Mouse (Mus musculus): ENCODE measurements around the gene Chsy1.
A peak's percentile ranks its signal among the peaks of the same experiment; 100 is the strongest.

The Chsy1 gene

DNA sequence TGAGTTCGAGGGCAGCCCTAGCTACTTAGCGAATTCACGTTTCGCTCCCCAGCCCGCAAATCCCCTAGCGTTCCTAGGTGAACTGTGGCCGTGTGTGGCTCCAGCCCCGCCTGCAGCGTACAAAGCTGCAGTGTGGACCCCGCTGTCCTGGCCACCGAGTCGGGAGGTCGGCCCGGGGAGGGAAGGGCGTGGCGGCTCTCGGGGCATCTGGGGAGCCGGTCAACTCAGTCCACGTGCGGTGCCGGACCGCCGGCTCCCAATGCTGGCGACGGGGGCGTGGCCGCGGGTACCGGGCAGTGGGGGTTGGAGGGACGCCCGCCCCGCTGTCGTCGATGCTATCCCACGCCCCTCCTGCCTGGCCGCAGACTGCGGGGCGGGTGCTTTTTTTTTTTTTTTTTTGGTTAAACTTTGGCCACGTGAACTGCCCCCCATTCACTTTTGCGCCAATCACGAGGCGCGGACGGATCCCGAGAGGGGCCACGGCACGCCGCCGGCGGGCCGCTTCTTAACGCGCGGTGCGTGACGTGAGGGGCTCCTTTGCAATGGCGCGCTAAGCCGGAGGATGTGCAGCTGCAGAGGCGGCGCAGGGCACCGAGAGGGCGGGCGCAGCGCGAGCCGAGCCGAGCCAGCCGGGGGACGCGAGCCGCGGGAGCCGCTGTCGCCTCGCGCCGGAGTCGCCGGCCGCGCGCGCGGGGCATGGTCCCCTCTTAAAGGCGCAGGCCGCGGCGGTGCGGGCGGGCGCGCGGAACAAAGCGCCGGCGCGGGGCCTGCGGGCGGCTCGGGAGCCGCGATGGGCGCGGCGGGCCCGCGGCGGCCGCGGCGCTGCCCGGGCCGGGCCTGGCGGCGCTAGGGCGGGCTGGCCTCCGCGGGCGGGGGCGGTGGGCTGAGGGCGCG is at the start of gene Chsy1:
TSS of gene Chsy1 (plus strand) at position 555 of the 894 bp plus-strand sequence.
- DNase-seq = peak; percentile 89

- peak; percentile 92 for DNase-seq
Observed at GRCm38 (mm10) chr7:66060066-66060956, 49.0 kb upstream of the Chsy1 start.

DNA sequence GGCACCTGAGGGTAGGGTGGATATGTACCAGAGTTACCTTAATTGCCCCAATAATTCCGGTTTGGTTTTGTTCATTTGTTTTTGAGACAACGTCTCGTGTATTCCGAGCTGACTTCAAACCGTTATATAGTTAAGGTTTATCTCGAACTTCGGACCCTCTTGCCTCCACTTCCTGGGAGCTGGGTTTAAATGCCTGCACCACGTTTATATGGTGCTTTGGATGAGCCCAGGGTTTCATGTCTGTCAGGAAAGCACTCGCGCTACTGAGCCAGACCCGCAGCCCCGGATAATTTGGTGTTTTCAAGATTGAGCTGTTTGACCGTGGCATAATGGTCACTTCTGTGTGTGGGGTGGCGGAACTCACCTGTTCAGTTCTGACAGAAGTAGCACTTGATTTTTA is 48.3 kb upstream of the Chsy1 start:
- DNase-seq = no peak

- DNase-seq = no peak
Observed at GRCm38 (mm10) chr7:66076411-66076810, 32.9 kb upstream of the Chsy1 start.

GRCm38 (mm10) chr7:66079364-66080230 is 29.7 kb upstream of the Chsy1 start, which contains the start of gene Selenos:
Gene Selenos, plus strand, starts transcription at chr7:66079649.
- peak; percentile 95 for DNase-seq

- DNase-seq = no peak
Observed at GRCm38 (mm10) chr7:66080231-66080613, 29.1 kb upstream of the Chsy1 start.

DNA sequence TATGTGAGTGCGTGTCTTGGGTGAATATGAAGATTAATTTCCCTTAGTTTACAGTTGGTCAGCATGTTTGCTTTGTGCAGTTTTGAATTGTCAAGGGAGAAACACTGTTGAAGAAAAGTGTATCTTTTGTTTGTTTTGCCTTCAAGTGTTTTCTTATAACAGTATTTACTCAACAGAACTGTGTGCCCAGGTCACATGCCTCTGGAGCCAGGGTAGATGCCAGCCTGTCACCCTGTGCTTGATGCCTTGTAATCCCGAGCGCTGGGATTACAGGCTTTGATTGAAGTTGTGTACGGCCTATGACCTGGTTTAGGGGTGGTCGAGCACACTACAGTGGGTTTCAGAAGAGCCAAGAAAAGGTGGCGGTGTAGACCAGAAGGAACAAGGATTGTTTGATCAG is 25.6 kb upstream of the Chsy1 start:
- no peak for DNase-seq

GRCm38 (mm10) chr7:66084546-66084945 is 24.8 kb upstream of the Chsy1 start:
- no peak for DNase-seq

DNA sequence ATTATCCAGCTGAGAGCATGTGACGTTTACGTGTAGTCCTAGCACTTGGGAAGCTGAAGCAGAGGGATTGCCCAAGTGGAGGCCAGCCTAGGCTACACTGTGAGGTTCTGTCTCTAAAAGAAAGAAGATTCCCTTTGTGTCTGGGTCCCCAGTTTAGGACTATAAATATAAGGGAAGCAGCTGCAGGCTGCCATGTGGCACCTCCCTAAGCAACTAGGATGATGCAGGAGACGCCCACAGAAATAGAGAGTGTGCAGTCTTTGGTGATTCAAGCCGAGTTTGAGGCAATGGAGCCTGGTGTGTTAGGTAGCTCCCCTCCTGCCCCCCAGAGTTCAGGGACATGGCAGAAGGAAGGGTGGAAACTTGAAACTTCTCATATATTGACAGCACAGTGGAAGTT is 21.7 kb upstream of the Chsy1 start:
- no peak for DNase-seq

DNA sequence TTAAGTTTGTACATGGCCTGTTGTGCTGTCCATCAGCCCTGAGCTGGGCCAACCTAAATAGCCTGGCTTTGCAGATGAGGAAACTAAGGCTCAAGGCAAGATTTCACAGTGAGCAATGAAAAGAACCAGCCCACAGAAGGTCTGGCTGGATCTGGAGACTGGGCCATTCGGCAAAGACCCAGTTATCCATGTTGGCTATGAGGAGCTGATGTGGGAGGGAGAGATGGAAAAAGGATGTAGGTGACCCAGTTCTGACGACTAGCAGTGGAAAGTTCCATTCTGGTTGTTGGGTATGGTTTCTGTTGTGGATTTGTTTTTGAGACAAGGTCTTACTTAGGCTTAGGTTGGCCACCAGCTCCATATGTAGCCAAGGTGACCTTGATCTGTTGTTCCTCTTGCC is 21.2 kb upstream of the Chsy1 start:
- DNase-seq = no peak

DNA sequence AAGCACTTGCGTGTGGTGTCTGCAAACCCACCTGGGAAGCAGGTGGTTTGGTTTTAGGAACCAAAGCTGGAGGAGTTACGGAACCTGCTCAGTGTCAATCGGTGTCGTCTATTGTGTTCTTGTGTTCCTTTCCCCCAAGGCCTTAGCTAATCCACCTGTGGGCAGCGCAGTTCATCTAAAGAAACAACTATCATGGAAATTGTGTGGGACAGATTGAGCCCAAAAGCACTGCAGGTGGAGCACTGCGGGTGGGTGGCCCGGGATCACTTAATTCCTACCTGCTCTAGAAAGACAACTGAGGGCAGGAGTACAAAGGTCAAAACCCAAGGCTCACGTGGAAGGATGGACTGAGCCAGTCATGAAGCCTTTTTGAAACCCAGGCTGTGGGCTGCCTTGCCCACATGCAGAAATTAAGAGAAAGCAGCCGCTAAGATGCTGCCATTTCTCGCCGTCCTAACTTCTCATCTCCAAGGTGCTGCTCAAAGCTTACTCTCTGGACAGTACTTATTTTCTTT is 18.6 kb upstream of the Chsy1 start:
- DNase-seq = peak; percentile 18

DNA sequence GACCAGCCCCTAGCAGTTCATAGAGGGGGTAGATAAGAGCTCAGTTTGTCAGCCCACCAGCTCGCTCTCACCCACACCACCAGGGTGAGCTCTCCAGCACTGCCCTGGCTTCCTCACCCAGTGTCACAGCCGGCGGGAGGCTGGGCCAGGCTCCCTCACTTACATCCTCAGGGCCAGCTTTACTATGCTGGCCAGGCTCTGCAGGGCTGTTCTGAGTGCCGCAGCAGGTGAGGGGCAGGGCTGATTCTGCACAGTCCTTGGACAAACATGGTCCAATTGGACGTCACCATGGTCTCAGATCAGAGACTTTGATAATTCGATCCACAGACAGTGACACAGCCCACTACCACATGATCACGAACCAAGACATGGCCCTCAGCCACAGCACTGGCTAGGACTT is 17.8 kb upstream of the Chsy1 start:
- no peak for DNase-seq

GRCm38 (mm10) chr7:66092656-66093055 is 16.7 kb upstream of the Chsy1 start:
- no peak for DNase-seq

DNA sequence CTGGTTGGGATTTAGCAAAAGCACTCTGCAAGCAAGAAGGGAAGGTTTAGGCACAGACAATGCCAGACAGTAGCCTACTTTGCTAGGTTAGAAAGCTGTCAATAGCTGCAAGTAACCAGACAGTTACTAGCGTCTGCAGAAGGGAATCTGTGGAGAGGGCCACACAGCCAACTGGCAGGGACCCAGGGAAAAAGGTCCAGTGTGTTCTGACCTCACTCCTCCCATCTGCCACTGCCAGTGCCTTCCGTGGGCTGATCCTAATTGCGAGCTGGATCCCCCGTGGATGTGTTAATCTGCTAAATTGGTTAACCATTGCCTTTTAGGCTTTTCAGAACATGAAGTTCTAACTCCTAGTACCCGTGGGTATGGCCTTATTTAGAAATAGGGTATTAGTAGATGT is 15.2 kb upstream of the Chsy1 start:
- DNase-seq = peak; percentile 35

DNA sequence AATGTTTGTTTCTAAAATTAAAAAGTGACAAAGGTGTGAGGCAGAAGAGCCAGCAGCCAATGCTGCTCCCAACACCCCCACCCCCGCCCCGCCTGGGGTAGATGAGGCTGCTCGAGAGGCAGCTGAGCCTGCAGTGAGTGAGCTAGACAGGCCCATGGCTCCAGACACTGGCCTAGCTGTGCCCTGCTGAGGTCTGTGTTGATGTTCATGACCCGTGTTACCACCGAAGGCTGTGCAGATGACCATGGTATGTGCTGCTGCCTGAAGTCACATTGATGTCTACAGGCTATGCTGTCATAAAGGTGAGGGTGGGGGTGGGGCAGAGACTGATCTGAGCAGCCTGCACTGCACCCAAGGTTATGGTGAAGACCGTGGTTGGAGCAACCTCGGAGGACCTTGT is 10.5 kb upstream of the Chsy1 start:
- DNase-seq = no peak

DNA sequence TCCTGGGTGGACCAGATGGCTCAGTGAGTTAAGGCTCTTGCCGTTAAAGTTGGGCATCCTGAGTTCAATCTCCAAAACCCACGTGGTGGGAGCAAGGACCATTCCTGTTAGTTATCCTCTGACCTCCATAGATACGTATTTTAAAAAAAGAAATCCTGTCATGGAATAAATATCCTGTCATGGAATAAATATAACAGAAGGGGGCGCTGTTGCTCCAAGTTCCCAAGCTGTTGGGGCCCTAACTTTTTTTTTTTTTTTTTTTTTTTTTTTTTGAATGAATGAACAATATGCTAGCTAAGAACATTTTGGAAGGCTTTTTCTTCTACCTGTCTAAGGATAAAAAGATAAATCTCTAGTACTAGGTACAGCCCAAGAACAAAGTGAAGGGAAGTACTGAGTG is 7.4 kb upstream of the Chsy1 start:
- no peak for DNase-seq

GRCm38 (mm10) chr7:66104531-66104930 is 4.8 kb upstream of the Chsy1 start:
- DNase-seq = no peak

- DNase-seq = no peak
Observed at GRCm38 (mm10) chr7:66105771-66106170, 3.5 kb upstream of the Chsy1 start.

- DNase-seq = no peak
Observed at GRCm38 (mm10) chr7:66106581-66107056, 2.7 kb upstream of the Chsy1 start.

DNA sequence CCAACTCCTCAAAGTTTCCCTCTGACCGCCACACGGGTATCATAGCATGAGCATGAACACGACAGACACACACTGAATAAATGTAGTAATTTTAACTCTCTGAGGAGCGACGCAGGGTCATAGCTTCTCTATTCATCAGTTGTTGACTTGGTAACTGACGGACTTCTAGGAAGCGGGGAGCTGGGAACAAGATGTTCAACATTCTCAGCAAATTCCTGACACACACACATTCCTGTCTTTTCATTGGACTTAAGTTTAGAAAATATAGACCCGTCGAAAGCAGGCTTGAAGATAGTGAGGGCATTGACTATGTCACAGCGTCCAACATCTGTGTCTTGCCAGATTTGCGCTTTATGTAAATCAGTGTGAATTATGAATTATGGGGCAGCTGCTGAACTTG is 2.1 kb upstream of the Chsy1 start:
- peak; percentile 34 for DNase-seq

DNA sequence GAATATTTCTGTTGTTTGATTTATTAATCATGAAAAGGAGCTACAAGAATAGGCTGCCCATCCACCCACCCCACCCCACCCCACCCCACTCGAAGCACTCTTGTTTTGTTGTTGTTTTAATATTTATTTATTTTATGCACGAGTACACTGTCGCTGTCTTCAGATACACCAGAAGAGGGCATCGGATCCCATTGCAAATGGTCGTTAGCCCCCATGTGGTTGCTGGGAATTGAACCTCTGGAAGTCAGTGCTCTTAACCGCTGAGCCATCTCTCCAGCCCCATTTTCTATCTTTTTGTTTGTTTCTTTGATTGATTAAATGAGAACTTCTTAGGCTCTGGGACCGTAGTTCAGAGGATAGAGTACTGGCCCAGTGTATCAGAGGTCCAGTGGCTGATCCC is 1.4 kb upstream of the Chsy1 start:
- DNase-seq = peak; percentile 20

DNA sequence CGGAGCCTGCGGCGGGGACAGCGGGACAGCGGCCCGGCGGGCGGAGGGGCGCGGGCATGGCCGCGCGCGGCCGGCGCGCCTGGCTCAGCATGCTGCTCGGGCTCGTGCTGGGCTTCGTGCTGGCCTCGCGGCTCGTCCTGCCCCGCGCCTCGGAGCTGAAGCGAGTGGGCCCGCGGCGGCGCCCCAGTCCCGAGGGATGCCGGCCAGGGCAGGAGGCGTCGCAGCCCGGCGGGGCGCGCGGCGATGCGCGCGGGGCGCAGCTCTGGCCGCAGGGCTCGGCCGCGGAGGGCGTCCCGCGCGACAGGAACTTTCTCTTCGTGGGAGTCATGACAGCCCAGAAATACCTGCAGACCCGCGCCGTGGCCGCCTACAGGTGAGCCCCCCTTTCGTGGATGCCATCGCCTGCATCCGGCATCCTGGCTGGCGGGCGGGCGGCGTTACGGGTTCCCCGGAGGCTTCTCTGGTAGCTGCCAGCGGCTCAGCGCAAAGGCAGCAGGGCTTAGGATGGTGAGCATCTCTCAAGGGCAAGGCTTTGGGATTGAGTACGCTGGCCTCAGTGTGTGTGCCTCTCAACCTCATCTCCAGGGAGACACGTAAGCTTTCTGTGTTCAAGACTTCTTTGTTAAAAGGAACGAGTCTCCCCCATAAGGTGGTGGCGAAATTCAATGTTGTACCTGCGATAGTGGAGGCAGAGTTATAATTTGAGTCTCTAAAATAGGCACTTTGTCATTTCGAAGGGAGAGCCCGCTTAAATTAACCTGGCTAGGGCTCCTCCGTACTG is 730 bp downstream of the Chsy1 start:
- peak; percentile 45 for DNase-seq

Data from kidney, adult 18-20 months (tissue).